ENCODE assay signal across 15 mouse cellular contexts in the genomic region with DNA sequence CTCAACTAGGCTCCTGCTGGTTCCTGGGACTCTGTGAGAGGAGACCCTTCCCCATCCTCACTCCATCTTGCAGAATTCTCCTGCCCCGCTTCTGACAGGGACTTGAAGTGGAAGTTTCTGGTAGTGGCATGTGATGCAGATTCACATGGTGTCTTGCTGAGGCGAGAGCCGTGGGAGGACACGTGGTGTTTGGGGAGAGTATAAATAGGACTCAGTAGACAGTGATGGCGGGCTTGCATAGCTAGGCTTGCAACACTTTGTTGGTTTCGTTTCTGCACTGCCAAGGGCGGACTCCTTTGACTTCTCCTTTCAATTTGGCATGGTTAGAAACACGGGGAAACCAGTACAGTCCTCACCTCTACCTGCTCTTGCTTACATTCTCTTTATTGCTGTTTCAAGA. TPM values are rescaled to one million over a fixed set of nuclear protein-coding genes. Genes with fewer than 3 reads are reported as not detected.
DNase-seq lines count a peak whose midpoint lies in the region; ATAC-seq and TF ChIP-seq lines count a peak whose summit lies in the region.
"Had no signal": no experiment of that assay in that cellular context is flagged by ENCODE, and none has a peak within 500 bp of the region (broad histone marks: within the 10 kb centered on the region; RNA-seq: fewer than 3 reads in every experiment).

No protein-coding gene starts in this region.

- peak; percentile 22 for DNase-seq in kidney, adult 9 months
- peak; percentile 38 for DNase-seq in liver, postnatal 0 days
- peak; percentile 52 for DNase-seq in skeletal muscle tissue, adult 2 months (ENCODE audit: low read depth, low spot score)
- no peak for DNase-seq in cerebellum, postnatal 4 days (ENCODE audit: low spot score in 2 of 2)
- DNase-seq in adrenal gland, postnatal 10 days: no peak
- DNase-seq: cerebellum, adult 11-12 months had no signal

- no peak overlapping the region for H3K27ac ChIP-seq in kidney, embryonic 14.5 days (ENCODE audit: low read depth, low read length)
- H3K27ac ChIP-seq in liver, postnatal 0 days (ENCODE audit: low read depth): peak overlapping the region; percentile 35; the same call in 1 of the 2 replicates
- H3K27ac ChIP-seq: forebrain, embryonic 12.5 days; hindbrain, embryonic 13.5 days; midbrain, embryonic 12.5 days had no signal

- 76% methylated on average over 8 of the region's 8 CpGs for WGBS in kidney, embryonic 14.5 days
- WGBS in liver, postnatal 0 days (ENCODE audit: insufficient replicate concordance): 35% methylated on average over 8 of the region's 8 CpGs

- H3K4me1 ChIP-seq in kidney, embryonic 14.5 days (ENCODE audit: control insufficient read depth, insufficient read depth, low read length): no peaks in the 10 kb centered on the region
- no peaks in the 10 kb centered on the region; the same call in 1 of the 2 replicates for H3K4me1 ChIP-seq in liver, postnatal 0 days (ENCODE audit: insufficient read depth)
- H3K4me1 ChIP-seq: forebrain, embryonic 12.5 days; hindbrain, embryonic 13.5 days; midbrain, embryonic 12.5 days had no signal

- no peak for TF ChIP-seq EP300 in liver, postnatal 0 days (IDR thresholded peaks at IDR 0.05; ENCODE audit: low read depth)

- TF ChIP-seq CTCF in liver, postnatal 0 days (IDR thresholded peaks at IDR 0.05; ENCODE audit: low read depth): no peak

- ATAC-seq in kidney, embryonic 14.5 days (ENCODE audit: low FRiP score, low TSS enrichment): no peak
- peak; percentile 80 for ATAC-seq in activated CD4-positive, CD25-positive, alpha-beta regulatory T cell, adult 4 months
- peak; percentile 70 for ATAC-seq in liver, postnatal 0 days
- no peak for ATAC-seq in erythroblast, adult 5-6 weeks (replicated peaks; ENCODE audit: low FRiP score, poor library complexity, severe bottlenecking)

- H3K27me3 ChIP-seq in kidney, embryonic 14.5 days (ENCODE audit: control insufficient read depth, insufficient read depth, low read length): no peaks in the 10 kb centered on the region
- no peaks in the 10 kb centered on the region for H3K27me3 ChIP-seq in liver, postnatal 0 days (ENCODE audit: insufficient read depth, low read length)
- H3K27me3 ChIP-seq: forebrain, embryonic 12.5 days; hindbrain, embryonic 13.5 days; midbrain, embryonic 12.5 days had no signal

- no peak overlapping the region for H3K4me2 ChIP-seq in kidney, embryonic 14.5 days (replicated peaks; ENCODE audit: low read depth, low read length)
- H3K4me2 ChIP-seq in liver, postnatal 0 days (ENCODE audit: low read depth, low read length): peak overlapping the region; percentile 45; the same call in 1 of the 2 replicates
- H3K4me2 ChIP-seq: forebrain, embryonic 12.5 days; hindbrain, embryonic 13.5 days; midbrain, embryonic 12.5 days had no signal

- no peak overlapping the region for H3K4me3 ChIP-seq in kidney, embryonic 14.5 days (ENCODE audit: low read length)
- H3K4me3 ChIP-seq in liver, postnatal 0 days (ENCODE audit: low read depth, low read length): no peak overlapping the region
- H3K4me3 ChIP-seq: forebrain, embryonic 12.5 days; hindbrain, embryonic 13.5 days; midbrain, embryonic 12.5 days had no signal

- no peaks in the 10 kb centered on the region for H3K36me3 ChIP-seq in kidney, embryonic 14.5 days (ENCODE audit: control insufficient read depth, insufficient read depth, low read length)
- no peaks in the 10 kb centered on the region for H3K36me3 ChIP-seq in liver, postnatal 0 days (replicated peaks; ENCODE audit: insufficient read depth, low read length)
- H3K36me3 ChIP-seq: forebrain, embryonic 12.5 days; hindbrain, embryonic 13.5 days; midbrain, embryonic 12.5 days had no signal

- H3K9ac ChIP-seq in kidney, embryonic 14.5 days (ENCODE audit: low read depth, low read length): no peak overlapping the region
- no peak overlapping the region for H3K9ac ChIP-seq in liver, postnatal 0 days (replicated peaks)
- H3K9ac ChIP-seq: forebrain, embryonic 12.5 days; hindbrain, embryonic 13.5 days; midbrain, embryonic 12.5 days had no signal

- H3K9me3 ChIP-seq in kidney, embryonic 14.5 days (ENCODE audit: control insufficient read depth, low read length): no peaks in the 10 kb centered on the region
- H3K9me3 ChIP-seq in liver, postnatal 0 days (ENCODE audit: low read length): no peaks in the 10 kb centered on the region
- H3K9me3 ChIP-seq: forebrain, embryonic 12.5 days; hindbrain, embryonic 13.5 days; midbrain, embryonic 12.5 days had no signal

RNA-seq across cellular contexts. Expression of gene Ly9, which starts 11.8 kb away (rescaled TPM):
- polyA plus RNA-seq in kidney, embryonic 14.5 days (2014; fragmentation: Nextera tagmentation; extraction: Ambion mirVana): not detected in 2 replicates
- polyA plus RNA-seq in activated CD4-positive, CD25-positive, alpha-beta regulatory T cell, adult 4 months (2017; shearing (Covaris generic)): 10 to 100 TPM; 45.6 to 82.3 TPM
- polyA plus RNA-seq in liver, postnatal 0 days (2015; fragmentation: Nextera tagmentation; extraction: Ambion mirVana): 1.4 and 2.2 TPM in 2 replicates
- 1 to 10 TPM; 1.7 to 2.2 TPM for total RNA-seq in adrenal gland, postnatal 10 days (2021)
- 7.1 and 8.8 TPM in 2 replicates for total RNA-seq in erythroblast, adult 5-6 weeks (2015; ENCODE audit: low replicate concordance)
- 5.8 and 10.0 TPM in 2 replicates for total RNA-seq in erythroblast, adult 5-6 weeks (2017; ENCODE audit: low replicate concordance)
- total RNA-seq: layer of hippocampus, postnatal 36 days; MEL had no signal
- polyA plus RNA-seq: forebrain, embryonic 12.5 days; midbrain, embryonic 12.5 days; stomach, embryonic 14.5 days had no signal

RNA-seq across cellular contexts. Expression of gene Slamf7, which starts 33.8 kb away (rescaled TPM):
- polyA plus RNA-seq in kidney, embryonic 14.5 days (2014; fragmentation: Nextera tagmentation; extraction: Ambion mirVana): not detected in 2 replicates
- polyA plus RNA-seq in activated CD4-positive, CD25-positive, alpha-beta regulatory T cell, adult 4 months (2017; shearing (Covaris generic)): 1 to 10 TPM; 4.1 to 9.4 TPM
- 5.7 and 6.1 TPM in 2 replicates for polyA plus RNA-seq in liver, postnatal 0 days (2015; fragmentation: Nextera tagmentation; extraction: Ambion mirVana)
- 1 to 10 TPM; 1.1 TPM for total RNA-seq in adrenal gland, postnatal 10 days (2021)
- total RNA-seq in erythroblast, adult 5-6 weeks (2015; ENCODE audit: low replicate concordance): 3.3 and 10.7 TPM in 2 replicates
- 1.4 TPM in 1 of 2 replicates, not detected in the other for total RNA-seq in erythroblast, adult 5-6 weeks (2017; ENCODE audit: low replicate concordance)
- total RNA-seq: layer of hippocampus, postnatal 36 days; MEL had no signal
- polyA plus RNA-seq: forebrain, embryonic 12.5 days; hindbrain, embryonic 13.5 days; midbrain, embryonic 12.5 days had no signal

Comparison
In these comparisons a context has a peak if more than half of its experiments do, and no peak if none do; other contexts are left out.
1. DNase-seq: peak in kidney, adult 9 months (single experiment), liver, postnatal 0 days (single experiment) and skeletal muscle tissue, adult 2 months (single experiment); none in cerebellum, postnatal 4 days (0 of 2) and adrenal gland, postnatal 10 days (single experiment).
2. ATAC-seq: peak in activated CD4-positive, CD25-positive, alpha-beta regulatory T cell, adult 4 months (single experiment) and liver, postnatal 0 days (single experiment); none in kidney, embryonic 14.5 days (single experiment) and erythroblast, adult 5-6 weeks (single experiment).
3. RNA of gene Ly9, which starts 11.8 kb away (polyA plus RNA-seq): 45.6 to 82.3 TPM in activated CD4-positive, CD25-positive, alpha-beta regulatory T cell, adult 4 months; 1.4 to 2.2 TPM in liver, postnatal 0 days and not detected in kidney, embryonic 14.5 days; every median in the first group is over 10 times any median in the second.